Mouse (Mus musculus) lung, postnatal 36 days (tissue): ENCODE measurements at regions not wholly inside any gene's neighbourhood (a gene's known extent, or its start where the extent isn't known, plus 50 kb on each side); places are given as distances from the start of the nearest gene placed in this dataset.

Source experiments
- DNase-seq: peaks from one replicate; pipeline ENCODE4 v3.0.0; 2022; ENCODE audit warnings: mixed read lengths

DNA sequence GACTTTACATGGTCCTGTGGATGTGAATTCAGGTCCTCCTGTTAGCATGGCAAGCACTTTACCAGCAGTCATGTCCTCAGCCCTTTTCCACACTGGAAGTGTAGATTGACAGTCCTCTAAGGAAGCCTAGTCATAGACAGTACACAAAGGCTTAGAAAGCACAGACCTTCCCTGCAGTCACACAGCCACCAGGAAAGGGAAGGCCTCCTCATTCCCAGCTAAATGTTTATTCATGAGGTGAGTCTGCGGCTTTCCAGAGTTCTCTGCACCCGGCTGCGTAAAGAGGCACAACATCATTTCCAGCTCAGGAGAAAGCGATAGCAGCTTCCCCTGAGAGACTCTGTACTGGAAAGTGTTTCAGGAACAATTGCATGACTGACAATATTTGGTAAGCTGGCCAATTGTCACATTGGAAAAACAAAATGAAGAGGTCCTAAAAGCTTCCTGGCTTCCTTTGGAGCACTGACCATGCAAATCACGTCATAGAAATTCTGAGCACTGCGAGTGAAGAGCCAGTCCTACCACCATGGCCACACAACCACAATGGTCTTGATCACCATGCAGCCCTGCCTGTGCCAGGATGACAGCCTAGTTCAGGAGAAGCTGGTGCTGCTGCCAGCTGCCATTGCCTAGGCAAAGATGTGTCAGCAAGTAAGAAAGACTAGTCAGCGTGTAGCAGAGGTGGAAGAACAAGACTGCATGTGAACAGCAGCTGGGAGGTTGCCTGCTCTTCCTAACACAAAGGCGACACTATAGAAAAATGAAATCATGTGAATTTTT lies 252.2 kb upstream of the Tbl1xr1 start:
- DNase-seq = no peak

DNA sequence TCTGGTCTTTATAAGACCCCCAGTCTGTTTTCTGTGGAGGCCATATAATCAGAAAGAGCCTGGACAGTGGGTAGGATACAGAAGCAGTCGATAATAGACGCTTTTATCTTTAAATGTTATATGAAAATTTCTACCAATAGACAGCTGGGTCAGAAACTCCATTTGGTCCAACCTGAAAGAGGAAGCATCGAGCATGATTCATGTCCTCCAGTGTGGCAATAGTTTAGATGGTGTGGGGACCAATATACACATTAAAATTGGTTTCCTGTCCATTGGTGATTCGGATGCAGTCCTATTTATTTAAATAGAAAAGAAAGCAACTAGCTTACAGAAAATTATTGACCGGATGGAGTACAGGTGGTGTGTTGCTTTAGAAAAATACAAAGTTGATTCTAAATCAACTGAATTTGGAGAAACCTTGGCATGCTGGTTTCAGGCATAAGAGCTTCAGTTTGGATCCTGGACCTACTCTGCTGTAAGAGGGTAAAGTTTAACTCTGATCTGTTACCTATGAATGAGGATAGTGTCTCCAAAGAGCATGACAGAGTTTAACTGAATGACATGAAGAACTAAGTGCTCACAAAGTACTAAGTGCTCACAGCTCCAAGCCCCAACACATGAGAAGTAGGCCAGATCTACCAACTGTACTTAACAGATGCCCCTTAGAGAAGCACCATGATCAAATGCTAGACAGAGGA lies 251.4 kb upstream of the Tbl1xr1 start:
- no peak for DNase-seq

DNA sequence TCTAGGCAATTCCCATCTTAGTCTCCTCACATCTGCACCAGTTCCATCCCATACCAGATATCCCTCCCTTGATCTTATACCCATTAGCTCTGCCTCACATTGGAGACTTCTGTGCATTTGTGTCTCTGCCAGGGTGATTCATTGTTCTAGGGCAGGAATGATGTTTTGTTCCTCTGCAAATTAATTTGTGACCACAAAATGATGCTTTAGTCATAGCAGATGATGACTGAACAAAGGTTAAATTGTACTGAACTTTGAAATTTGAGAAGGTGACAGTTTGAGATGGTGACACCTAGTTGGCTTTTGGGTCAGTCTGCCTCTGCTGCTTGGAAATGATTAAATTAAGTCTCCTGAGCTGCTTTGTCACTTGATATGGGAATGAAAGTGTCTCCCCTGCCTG lies 248.8 kb upstream of the Tbl1xr1 start:
- DNase-seq = no peak

GRCm38 (mm10) chr3:21833111-21833510 lies 243.3 kb upstream of the Tbl1xr1 start:
- no peak for DNase-seq

- DNase-seq = no peak
Observed at GRCm38 (mm10) chr3:21835526-21835925, 240.9 kb upstream of the Tbl1xr1 start.

DNA sequence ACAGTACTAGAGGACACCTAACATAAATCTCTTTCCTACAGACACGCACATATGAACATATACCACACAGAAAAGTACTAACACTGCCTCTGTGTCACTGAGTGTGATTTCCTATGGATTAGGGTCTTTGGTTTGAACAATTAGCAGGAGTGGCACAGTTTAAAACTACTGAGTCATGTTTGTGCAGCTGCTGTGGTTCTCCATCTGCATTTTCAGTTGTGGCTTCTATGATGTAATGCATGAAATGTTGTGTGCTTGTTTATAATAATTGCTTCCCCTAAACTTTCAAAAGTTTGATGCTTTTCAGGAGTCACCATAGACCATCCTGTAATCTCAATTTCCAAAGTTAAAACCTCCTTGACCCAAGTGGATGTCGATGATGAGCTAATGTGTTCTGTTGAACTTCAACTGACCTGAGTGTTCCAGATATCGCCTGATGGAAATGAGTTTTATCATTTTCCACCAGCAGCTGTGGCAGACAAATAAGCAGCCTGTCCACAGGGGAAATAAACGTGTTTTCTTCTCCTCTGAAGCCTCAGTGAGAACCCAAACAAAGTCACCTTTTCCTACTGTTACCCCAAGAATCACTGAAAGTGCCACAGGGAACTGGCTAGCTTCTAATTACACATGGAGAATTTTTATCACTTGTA lies 239.0 kb upstream of the Tbl1xr1 start:
- no peak for DNase-seq

DNA sequence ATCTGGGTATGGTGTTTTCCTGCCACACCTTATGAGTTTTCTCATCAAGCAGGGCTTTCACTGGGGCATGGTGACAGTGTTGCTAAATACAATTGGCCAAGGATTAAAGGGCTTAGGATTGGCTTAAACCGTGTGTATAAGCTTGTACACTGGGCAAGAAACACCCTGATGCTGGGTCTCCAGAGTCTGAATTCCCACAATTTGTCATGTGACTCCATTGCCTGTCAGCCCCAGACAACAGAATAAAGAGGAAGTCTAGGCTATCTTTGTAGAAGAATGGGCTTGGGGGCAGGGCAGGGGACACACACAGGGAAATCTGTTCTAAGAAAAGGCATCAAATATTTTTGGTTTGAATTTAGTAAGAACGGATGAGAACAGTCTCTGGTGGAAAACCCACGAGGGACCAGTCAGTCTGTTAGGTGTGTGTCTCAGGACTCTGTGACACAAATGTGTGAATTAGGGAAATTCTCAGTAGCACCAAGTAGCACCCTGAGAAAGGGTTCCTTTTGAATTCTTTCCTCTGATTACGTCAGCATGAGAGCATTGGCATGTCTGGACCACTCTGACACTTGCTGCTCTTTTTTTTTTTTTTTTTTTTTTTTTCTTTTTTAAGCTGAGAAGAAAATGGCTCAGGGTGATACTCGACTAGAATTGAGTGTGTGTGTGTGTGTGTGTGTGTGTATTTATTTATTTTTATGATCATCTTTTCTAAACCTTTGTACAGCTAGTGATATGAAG lies 235.5 kb upstream of the Tbl1xr1 start:
- DNase-seq = no peak

DNA sequence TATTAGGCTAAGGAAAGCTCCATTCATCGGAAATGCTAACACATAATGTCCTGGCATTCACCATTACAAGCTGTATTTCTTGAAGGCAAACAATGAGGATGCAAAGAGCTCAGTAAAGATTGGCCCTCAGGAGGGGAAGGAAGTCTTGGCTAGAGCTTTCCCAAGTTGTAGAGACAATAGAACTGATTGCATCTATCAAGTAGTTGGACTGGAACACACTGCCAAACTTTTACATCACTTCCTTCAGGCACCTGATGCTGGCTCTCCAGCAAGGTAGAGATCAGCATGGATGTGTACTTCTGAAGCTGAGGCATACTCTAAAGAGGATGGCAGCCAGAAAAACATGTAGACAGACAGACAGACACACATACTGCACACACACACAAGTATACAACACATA lies 234.9 kb upstream of the Tbl1xr1 start:
- no peak for DNase-seq

DNA sequence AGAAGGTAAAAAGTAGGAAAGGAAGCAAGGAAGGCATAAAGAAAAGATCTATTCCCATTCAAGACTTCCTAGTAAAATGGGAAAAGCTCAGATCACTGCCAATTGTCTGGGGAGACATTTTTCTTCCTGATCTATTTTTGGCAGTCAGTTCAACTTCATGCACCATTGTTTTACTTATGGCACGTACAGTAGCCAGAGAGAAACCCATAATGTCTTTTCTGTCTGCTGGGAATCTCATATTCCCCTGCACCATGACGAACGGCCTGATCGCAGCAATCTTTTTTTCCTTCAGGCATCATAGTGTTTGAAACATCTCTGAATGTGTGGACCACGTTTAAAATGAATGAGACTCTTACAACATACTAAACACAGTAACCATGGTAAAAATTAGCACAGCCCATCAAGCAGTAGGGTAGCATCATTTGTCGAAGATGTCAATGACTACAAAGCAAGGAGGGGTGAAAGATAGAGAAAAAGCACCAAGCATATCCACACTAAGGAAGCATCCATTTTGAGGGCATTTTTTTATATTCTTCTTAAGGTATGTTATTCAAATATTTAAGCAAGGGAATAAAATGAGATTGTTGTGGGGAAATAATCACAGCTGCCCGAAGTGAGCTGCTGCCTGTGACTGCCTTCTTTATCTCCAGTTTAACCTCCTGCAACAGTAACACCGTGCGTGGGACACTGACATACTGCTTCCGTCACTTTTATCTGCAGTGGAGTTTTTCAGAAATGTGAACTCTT lies 233.7 kb upstream of the Tbl1xr1 start:
- DNase-seq = no peak

GRCm38 (mm10) chr3:21843292-21843852 lies 233.1 kb upstream of the Tbl1xr1 start:
- DNase-seq = no peak

GRCm38 (mm10) chr3:21849831-21850230 lies 226.6 kb upstream of the Tbl1xr1 start:
- DNase-seq = no peak

DNA sequence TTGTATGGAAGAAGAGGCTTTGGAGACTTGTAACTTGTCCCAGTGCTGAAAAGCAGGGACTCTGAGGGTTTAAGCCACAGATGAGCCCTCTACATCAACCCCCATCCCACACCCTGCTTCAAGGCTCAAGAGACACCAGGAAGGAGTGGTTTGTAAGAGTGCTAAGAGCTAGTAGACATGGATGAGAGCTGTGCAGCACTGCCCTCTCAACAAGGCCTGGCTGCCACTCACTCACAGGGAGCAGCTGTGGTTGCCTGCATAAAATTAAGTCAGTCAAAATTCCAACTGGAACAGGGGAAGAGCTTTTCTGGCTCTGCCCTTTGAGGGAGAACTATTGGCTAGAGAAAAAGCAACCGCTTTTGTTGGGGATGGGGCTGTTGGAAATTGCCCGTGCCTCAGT lies 225.5 kb upstream of the Tbl1xr1 start:
- no peak for DNase-seq

GRCm38 (mm10) chr3:21854340-21854739 lies 222.1 kb upstream of the Tbl1xr1 start:
- DNase-seq = no peak

DNA sequence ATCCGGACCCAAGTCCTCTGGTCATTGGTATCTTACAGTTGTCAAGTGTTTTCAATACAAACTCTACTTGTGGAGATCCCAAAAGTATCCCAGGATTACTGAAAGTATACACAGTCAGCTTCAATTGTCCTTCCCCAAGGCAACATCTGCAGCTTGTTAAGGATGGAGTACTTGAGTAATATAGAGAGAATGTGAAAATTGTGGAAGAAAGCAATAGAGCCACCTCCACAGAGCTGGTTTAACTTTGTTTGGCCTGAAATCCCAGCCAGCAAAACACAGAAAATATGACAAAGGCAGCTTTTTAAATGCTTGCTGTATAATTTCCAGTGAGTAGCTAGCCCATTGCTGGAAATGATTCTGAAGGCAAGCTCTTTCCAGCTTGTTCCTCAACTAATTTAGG lies 217.0 kb upstream of the Tbl1xr1 start:
- DNase-seq = no peak

DNA sequence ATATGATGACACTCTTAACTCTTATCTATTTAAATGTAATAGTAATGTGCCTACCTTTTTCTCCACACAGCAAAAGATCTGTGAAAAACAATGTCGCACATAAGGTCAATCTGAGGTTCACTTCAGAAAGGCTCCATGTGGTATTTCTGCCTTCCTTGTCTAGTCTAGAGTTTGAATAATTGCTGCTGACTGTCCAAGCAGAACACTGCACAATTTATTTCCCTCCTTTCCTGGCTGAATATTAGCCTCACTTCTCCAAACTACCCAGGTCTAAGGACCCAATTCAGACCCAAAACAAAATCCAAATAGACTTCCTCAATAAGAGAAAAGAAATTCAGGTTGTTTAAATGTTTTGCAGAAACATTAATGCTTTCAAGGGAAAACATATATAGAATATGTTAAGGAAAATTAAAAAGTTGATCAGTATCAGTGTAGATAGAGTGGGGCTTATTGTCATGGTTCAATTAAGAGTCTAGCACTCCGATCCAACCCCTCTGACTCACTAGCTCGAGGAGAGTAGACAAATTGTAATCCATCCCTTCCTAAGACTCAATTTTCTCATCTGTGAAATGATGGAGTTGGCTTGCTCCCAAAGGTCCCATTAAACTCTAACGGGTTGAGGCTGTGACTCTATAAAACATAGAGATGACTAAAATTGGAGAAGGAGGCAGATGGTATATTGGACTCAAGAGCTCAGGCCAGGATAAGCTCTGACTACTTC lies 215.4 kb upstream of the Tbl1xr1 start:
- no peak for DNase-seq

GRCm38 (mm10) chr3:21861636-21861970 lies 214.8 kb upstream of the Tbl1xr1 start:
- no peak for DNase-seq

DNA sequence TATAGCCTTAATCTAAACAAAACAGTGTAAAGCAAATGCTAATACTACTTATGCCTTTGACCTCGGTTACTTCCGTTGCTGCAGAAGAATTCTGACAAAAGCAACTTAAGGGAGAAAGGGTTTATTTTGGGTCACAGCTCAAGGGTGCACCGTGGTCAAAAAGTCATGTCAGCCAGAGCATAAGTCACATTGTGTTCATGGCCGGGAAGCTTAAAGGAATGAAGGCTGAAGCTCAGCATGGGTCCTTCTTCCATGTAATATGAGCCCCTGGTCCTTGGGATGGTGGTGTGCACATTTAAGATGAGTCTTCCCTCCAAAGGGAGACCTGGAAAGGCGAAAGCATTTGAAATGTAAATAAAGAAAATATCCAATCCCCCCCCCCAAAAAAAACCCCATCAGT lies 212.1 kb upstream of the Tbl1xr1 start:
- DNase-seq = no peak

GRCm38 (mm10) chr3:21865856-21866255 lies 210.6 kb upstream of the Tbl1xr1 start:
- no peak for DNase-seq

GRCm38 (mm10) chr3:21878396-21878795 lies 198.1 kb upstream of the Tbl1xr1 start:
- DNase-seq = peak; percentile 11

DNA sequence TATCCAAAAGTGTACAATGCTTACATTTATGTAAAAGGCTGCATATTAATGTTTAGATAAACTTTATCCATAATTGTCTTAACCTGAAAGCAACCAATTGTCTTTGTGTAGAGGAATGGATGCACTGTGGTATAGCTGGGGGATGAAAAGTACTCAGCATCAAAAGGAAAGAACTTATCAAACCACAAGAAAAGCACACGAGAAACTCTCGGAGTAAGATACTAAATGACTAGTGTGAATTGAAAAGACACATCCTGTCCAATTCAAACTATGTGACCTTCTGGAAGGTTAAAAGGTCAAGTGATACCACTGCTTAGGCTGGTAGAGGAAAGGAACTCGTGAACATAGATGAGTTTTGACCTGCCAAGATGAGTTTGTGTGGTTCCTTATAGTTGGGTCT lies 192.2 kb upstream of the Tbl1xr1 start:
- no peak for DNase-seq

GRCm38 (mm10) chr3:21888710-21889109 lies 187.7 kb upstream of the Tbl1xr1 start:
- DNase-seq = no peak
